Mouse (Mus musculus): ENCODE measurements around the gene Pbx3.

Gene Pbx3

DNA sequence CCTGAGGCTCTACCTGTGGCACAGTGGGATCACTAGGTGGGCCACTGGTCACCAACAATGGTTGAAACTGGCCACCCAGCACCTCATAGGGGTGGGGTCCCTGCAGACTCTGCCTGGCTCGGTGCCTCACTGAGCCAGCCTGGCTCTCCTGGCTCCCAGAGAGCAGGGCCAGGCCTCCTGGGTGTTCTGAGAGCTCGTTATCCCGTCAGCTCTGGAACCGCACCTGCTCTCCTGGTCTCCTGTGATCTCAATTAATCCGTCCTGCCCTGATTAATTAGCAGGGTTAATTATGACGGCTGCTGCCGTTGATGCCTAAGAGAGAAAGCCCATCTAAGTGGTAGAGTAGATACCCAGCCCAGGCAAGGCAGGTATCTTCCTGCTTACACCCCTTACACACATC is 237.6 kb downstream of the Pbx3 start:
- no peak for DNase-seq

DNA sequence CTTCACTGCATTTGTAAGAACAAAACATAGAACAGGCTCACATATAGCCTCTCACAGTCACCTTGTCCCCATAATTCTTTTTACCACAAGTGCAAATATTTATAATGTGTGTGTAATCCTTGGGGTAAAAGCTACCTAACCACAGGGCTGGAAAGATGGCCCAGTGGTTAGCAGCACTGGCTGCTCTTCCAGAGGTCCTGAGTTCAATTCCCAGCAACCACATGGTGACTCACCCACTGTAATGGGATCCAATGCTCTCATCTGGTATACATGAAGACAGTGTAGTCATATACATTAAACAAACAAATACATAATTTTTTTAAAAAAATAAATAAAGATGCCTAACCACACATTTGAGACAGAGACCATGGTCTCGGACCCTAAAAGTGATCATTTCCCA is 240.2 kb downstream of the Pbx3 start:
- DNase-seq, result no peak

DNA sequence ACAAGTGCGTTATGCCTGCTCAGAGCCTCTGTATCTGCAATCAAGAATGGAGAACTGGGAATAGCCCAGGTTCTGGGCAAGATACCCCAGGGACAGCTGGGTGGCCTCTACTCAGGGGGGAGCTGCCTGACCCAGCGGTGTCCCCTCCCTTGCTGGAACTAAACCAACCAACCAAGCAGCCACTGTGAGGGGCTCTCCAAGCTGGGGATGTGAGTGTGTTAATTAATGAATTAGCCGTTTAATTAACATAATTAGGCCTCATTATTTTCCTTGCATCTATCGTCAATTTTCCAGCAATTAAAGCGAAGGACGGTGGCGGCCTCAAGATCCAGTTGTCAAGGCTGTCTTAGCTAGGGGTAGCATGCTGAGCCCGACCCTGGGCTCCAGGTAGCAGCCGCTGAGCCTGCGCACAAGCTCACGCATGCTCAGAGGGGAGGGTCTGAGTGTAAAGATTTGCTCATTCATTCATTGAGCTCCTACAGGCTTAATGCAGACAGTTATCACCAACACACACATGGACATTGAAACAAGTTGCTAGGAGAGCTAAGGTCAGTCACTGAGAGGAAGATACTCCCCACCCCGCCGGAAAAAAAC is 243.2 kb downstream of the Pbx3 start:
- no peak for DNase-seq

DNA sequence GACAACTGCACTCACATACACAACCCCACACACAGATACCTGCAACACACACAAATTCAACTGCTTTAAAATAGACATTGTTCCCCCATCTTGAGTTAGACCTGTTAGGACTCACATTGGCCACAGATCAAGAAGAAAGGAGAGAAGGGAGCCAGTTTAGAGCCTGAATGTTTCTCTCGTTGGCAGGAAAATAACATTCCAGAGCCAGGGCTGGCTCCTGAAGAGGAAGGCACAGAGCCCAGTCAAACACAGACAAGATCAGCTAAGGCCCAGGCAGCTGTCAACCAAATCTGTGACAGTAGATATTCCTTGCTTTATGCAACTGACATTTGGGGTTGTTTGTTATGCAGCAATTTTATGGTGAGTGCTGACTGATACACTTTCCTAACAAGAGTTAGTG is 245.1 kb downstream of the Pbx3 start:
- no peak for DNase-seq

GRCm38 (mm10) chr2:34123896-34124295 is 249.0 kb downstream of the Pbx3 start:
- peak in 1 of 2 experiments; percentile 7 for DNase-seq

Measured in kidney, adult 8-10 months (tissue).